In the genomic region with DNA sequence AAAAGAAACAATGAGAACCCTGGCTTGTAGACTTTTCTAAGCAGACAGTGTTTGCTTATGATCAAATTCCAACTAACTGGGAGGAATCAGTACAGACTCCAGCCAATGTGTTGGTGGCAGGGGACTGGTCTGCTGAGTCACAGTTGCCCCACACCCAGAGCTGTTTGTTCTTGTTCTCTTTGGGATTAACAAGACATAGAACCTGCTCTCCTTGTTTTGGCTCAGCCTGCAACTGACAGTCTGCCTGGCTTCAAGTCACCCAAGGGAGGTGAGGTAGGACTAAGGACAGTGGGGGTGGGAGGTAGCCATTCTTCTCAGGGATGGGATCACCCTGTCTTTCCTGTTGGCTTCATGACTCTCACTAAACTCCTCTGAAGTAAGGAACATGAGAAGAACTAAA, we compare ENCODE assay signal across 9 mouse cellular contexts. TPM values are rescaled to one million over a fixed set of nuclear protein-coding genes. Genes with fewer than 3 reads are reported as not detected.
DNase-seq lines count a peak whose midpoint lies in the region; TF ChIP-seq lines count a peak whose summit lies in the region.
"Had no signal": no experiment of that assay in that cellular context is flagged by ENCODE, and none has a peak within 500 bp of the region (broad histone marks: within the 10 kb centered on the region; RNA-seq: fewer than 3 reads in every experiment).

No protein-coding gene starts in this region.

- H3K27ac ChIP-seq in small intestine, adult 2 months (ENCODE audit: insufficient read depth, low read depth, low read length) = peak overlapping the region; percentile 29; the same call in 1 of the 2 replicates
- H3K27ac ChIP-seq: midbrain, embryonic 13.5 days had no signal

- no peaks in the 10 kb centered on the region for H3K27me3 ChIP-seq in small intestine, adult 2 months (ENCODE audit: control insufficient read depth, insufficient read depth, low read length)
- H3K27me3 ChIP-seq: midbrain, embryonic 13.5 days had no signal

- TF ChIP-seq POLR2A in small intestine, adult 2 months (IDR thresholded peaks at IDR 0.05; ENCODE audit: low read depth, low read length) = no peak

- intact Hi-C loops in heart, postnatal 10 days (cut with DNase I) = loop anchor here (10.0 kb wide), 2 partner anchors 460 to 710 kb away; partner anchors contain the start of genes Abcd1, Bcap31 and Hcfc1

- no peak overlapping the region for H3K4me3 ChIP-seq in small intestine, adult 2 months (ENCODE audit: low read depth, low read length)
- H3K4me3 ChIP-seq: midbrain, embryonic 13.5 days had no signal

- DNase-seq in heart, adult 18-20 months = peak; percentile 8 to 33
- no peak for DNase-seq in heart, postnatal 10 days
- DNase-seq in adipocyte (ENCODE audit: low spot score) = peak; percentile 67
- peak; percentile 71 for DNase-seq in liver
- DNase-seq in kidney, adult 9 months = no peak
- DNase-seq in cerebellum, postnatal 10 days = no peak
- no peak for DNase-seq in gastrocnemius, postnatal 10 days

- TF ChIP-seq CTCF in small intestine, adult 2 months (IDR thresholded peaks at IDR 0.05; ENCODE audit: extremely low read depth, insufficient read length, insufficient replicate concordance, low read depth, low read length) = no peak

- no peaks in the 10 kb centered on the region for H3K36me3 ChIP-seq in small intestine, adult 2 months (ENCODE audit: control insufficient read depth, insufficient read depth, low read length)
- H3K36me3 ChIP-seq: midbrain, embryonic 13.5 days had no signal

- peaks cover 20% of the 10 kb centered on the region; the same call in 1 of the 2 replicates for H3K4me1 ChIP-seq in small intestine, adult 2 months (ENCODE audit: control insufficient read depth, insufficient read depth, insufficient read length, low read length)

RNA-seq across cellular contexts. Expression of gene G6pdx, which starts 4.6 kb away (rescaled TPM):
- 10 to 100 TPM in 1 of 2 experiments, 1 to 10 TPM in 1; 5.8 to 10.6 TPM for total RNA-seq in heart, adult 18-20 months (2021)
- 10 to 100 TPM in 1 of 2 experiments, 1 to 10 TPM in 1; 9.3 to 10.4 TPM for total RNA-seq in heart, postnatal 10 days (2021)
- polyA plus RNA-seq in small intestine, adult 2 months (2012; rRNA removed) = 20.3 and 31.0 TPM in 2 replicates
- 1 to 10 TPM; 6.9 to 8.2 TPM for total RNA-seq in gastrocnemius, postnatal 10 days (2021)

RNA-seq across cellular contexts. Expression of gene Ikbkg, which starts 31.4 kb away (rescaled TPM):
- 10 to 100 TPM; 44.7 to 51.0 TPM for total RNA-seq in heart, adult 18-20 months (2021)
- total RNA-seq in heart, postnatal 10 days (2021) = 10 to 100 TPM; 45.7 to 48.4 TPM
- 6.2 and 8.7 TPM in 2 replicates for polyA plus RNA-seq in small intestine, adult 2 months (2012; rRNA removed)
- 10 to 100 TPM; 25.1 to 27.5 TPM for total RNA-seq in gastrocnemius, postnatal 10 days (2021)

RNA-seq across cellular contexts. Expression of gene Fam3a, which starts 31.4 kb away (rescaled TPM):
- 10 to 100 TPM; 19.2 to 20.7 TPM for total RNA-seq in heart, adult 18-20 months (2021)
- 10 to 100 TPM; 20.7 to 22.7 TPM for total RNA-seq in heart, postnatal 10 days (2021)
- polyA plus RNA-seq in small intestine, adult 2 months (2012; rRNA removed) = 15.4 and 27.3 TPM in 2 replicates
- total RNA-seq in gastrocnemius, postnatal 10 days (2021) = 10 to 100 TPM; 18.3 to 18.4 TPM

RNA-seq across cellular contexts. Expression of gene Slc10a3, which starts 51.3 kb away (rescaled TPM):
- 1 to 10 TPM; 4.5 to 5.1 TPM for total RNA-seq in heart, adult 18-20 months (2021)
- total RNA-seq in heart, postnatal 10 days (2021) = 1 to 10 TPM; 7.6 to 7.8 TPM
- polyA plus RNA-seq in small intestine, adult 2 months (2012; rRNA removed) = 9.1 and 20.9 TPM in 2 replicates
- total RNA-seq in gastrocnemius, postnatal 10 days (2021) = 1 to 10 TPM; 4.8 to 5.6 TPM

RNA-seq across cellular contexts. Expression of gene Ubl4a, which starts 51.4 kb away (rescaled TPM):
- total RNA-seq in heart, adult 18-20 months (2021) = 10 to 100 TPM; 76.0 to 77.9 TPM
- total RNA-seq in heart, postnatal 10 days (2021) = 10 to 100 TPM; 47.1 to 53.3 TPM
- 24.0 and 33.4 TPM in 2 replicates for polyA plus RNA-seq in small intestine, adult 2 months (2012; rRNA removed)
- 10 to 100 TPM; 51.1 to 51.7 TPM for total RNA-seq in gastrocnemius, postnatal 10 days (2021)

Comparison
In these comparisons a context has a peak if more than half of its experiments do, and no peak if none do; other contexts are left out.
1. DNase-seq: peak in heart, adult 18-20 months (2 of 2), adipocyte (single experiment) and liver (single experiment); none in heart, postnatal 10 days (0 of 2), kidney, adult 9 months (single experiment), cerebellum, postnatal 10 days (0 of 2) and gastrocnemius, postnatal 10 days (single experiment).